Mouse (Mus musculus): ENCODE measurements at regions not wholly inside any gene's neighbourhood (a gene's known extent, or its start where the extent isn't known, plus 50 kb on each side); places are given as distances from the start of the nearest gene placed in this dataset.

DNA sequence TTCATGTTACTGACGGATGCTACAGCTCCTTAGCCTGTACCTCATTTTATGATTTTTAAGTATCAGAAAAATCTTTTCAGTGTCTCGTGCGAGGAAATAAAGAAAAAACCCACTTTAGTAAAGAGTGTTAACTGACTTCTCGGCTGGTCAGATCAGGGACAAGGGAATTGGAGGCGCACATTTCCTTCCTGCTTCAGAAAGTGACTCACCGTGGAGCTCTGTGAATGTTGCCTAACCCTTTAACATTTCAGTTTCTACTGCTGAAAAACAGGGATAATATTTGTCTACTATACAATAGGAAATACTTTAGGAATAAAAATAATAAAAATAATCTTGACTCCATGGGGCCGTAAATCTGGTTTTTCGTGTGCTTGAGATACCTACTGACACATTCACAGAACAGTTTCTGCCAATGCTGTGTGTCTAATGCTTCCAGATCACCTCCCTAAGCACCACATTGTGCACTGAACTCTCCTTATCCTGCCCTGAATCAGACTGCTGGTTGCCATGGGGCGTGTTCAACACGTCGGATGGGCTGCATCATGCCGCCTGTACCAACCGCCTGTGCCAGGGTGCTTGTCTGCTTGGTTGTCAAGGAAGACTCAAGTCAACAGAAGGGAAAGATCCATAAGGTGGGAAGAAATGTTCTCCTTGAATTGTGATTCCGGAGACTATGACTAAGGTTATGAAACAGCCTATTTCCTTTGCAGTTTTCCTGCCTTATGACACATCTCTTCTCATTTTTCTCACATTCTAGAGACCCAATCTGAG lies 246.3 kb downstream of the Ikzf2 start:
- TF ChIP-seq EP300 (IDR thresholded peaks at IDR 0.05; ENCODE audit: low read depth) = no peak
- TF ChIP-seq CTCF (IDR thresholded peaks at IDR 0.05; ENCODE audit: low read depth) = no peak
